ENCODE assay signal across 1 mouse cellular context in genomic region chr7:3299941-3300617, GRCm38 (mm10).
A peak's percentile ranks its signal among the peaks of the same experiment; 100 is the strongest.
TF ChIP-seq lines count a peak whose summit lies in the region.

No protein-coding gene starts in this region.

TF ChIP-seq in MEL, 35 proteins besides CTCF, POLR2A, EP300 and RAD21:
- TF ChIP-seq TCF12 (IDR thresholded peaks at IDR 0.05; ENCODE audit: low read depth, low read length) (no peak), MYB (IDR thresholded peaks at IDR 0.05; ENCODE audit: low read depth, low read length) (no peak), ZNF384 (IDR thresholded peaks at IDR 0.05; ENCODE audit: low read depth, low read length) (peak; percentile 96), TAL1 (IDR thresholded peaks at IDR 0.05; ENCODE audit: low read length) (no peak), SMC3 (IDR thresholded peaks at IDR 0.05; ENCODE audit: low read depth, low read length) (peak; percentile 46), HCFC1 (IDR thresholded peaks at IDR 0.05; ENCODE audit: low read depth, low read length) (no peak), SIN3A (IDR thresholded peaks at IDR 0.05; ENCODE audit: low read length) (no peak), NRF1 (IDR thresholded peaks at IDR 0.05; ENCODE audit: insufficient read depth, low read depth, low read length, poor library complexity, severe bottlenecking) (no peak), POLR2AphosphoS5 (IDR thresholded peaks at IDR 0.05; ENCODE audit: borderline replicate concordance, low read depth, low read length) (no peak), ZMIZ1 (IDR thresholded peaks at IDR 0.05; ENCODE audit: low read depth, low read length) (no peak), MEF2A (IDR thresholded peaks at IDR 0.05; ENCODE audit: extremely low read depth, insufficient replicate concordance, low read depth, low read length, poor library complexity, severe bottlenecking) (no peak), CHD1 (IDR thresholded peaks at IDR 0.05; ENCODE audit: low read depth, low read length) (no peak), CHD2 (IDR thresholded peaks at IDR 0.05; ENCODE audit: low read length) (no peak), MAX (IDR thresholded peaks at IDR 0.05; ENCODE audit: low read length) (no peak), GABPA (IDR thresholded peaks at IDR 0.05; ENCODE audit: low read depth, low read length) (no peak), E2F4 (IDR thresholded peaks at IDR 0.05; ENCODE audit: borderline replicate concordance, low read depth, low read length) (no peak), MXI1 (IDR thresholded peaks at IDR 0.05; ENCODE audit: low read depth, low read length) (no peak), GATA1 (IDR thresholded peaks at IDR 0.05; ENCODE audit: low read depth, low read length) (0 out of 2 replicates have a peak, but pooled peaks have one; percentile 16)
